ENCODE assay signal across 13 mouse cellular contexts in genomic region chr3:105412229-105412628, GRCm38 (mm10). TPM values are rescaled to one million over a fixed set of nuclear protein-coding genes. Genes with fewer than 3 reads are reported as not detected.
A peak's percentile ranks its signal among the peaks of the same experiment; 100 is the strongest.
DNase-seq lines count a peak whose midpoint lies in the region; ATAC-seq and TF ChIP-seq lines count a peak whose summit lies in the region.
"Had no signal": no experiment of that assay in that cellular context is flagged by ENCODE, and none has a peak within 500 bp of the region (broad histone marks: within the 10 kb centered on the region; RNA-seq: fewer than 3 reads in every experiment).

No protein-coding gene starts in this region.

- H3K4me3 ChIP-seq in forebrain, postnatal 0 days (ENCODE audit: low read depth, low read length), result no peak overlapping the region
- no peak overlapping the region for H3K4me3 ChIP-seq in forebrain, embryonic 11.5 days (ENCODE audit: low read depth, low read length)
- H3K4me3 ChIP-seq: limb, embryonic 15.5 days had no signal

- no peak overlapping the region for H3K9ac ChIP-seq in forebrain, postnatal 0 days
- H3K9ac ChIP-seq in forebrain, embryonic 11.5 days (ENCODE audit: low read length), result no peak overlapping the region
- H3K9ac ChIP-seq: limb, embryonic 15.5 days had no signal

- 61% methylated on average over 2 of the region's 2 CpGs for WGBS in forebrain, postnatal 0 days
- WGBS in forebrain, embryonic 11.5 days, result 85% methylated on average over 2 of the region's 2 CpGs

- no peaks in the 10 kb centered on the region for H3K9me3 ChIP-seq in forebrain, postnatal 0 days (ENCODE audit: low read length)
- H3K9me3 ChIP-seq in forebrain, embryonic 11.5 days (ENCODE audit: control insufficient read depth, low read length), result no peaks in the 10 kb centered on the region
- H3K9me3 ChIP-seq: G1E; limb, embryonic 15.5 days had no signal

- H3K36me3 ChIP-seq in forebrain, postnatal 0 days (ENCODE audit: insufficient read depth), result no peaks in the 10 kb centered on the region
- no peaks in the 10 kb centered on the region for H3K36me3 ChIP-seq in forebrain, embryonic 11.5 days (ENCODE audit: control insufficient read depth, insufficient read depth, low read length)
- H3K36me3 ChIP-seq: G1E; limb, embryonic 15.5 days had no signal

- H3K27ac ChIP-seq in forebrain, postnatal 0 days (ENCODE audit: low read depth, low read length), result no peak overlapping the region
- H3K27ac ChIP-seq in forebrain, embryonic 11.5 days (ENCODE audit: low read depth, low read length), result no peak overlapping the region
- H3K27ac ChIP-seq: limb, embryonic 15.5 days had no signal

- H3K4me1 ChIP-seq in forebrain, postnatal 0 days (ENCODE audit: insufficient read depth), result no peaks in the 10 kb centered on the region
- peaks cover 7% of the 10 kb centered on the region; the same call in 1 of the 2 replicates for H3K4me1 ChIP-seq in forebrain, embryonic 11.5 days (replicated peaks; ENCODE audit: control insufficient read depth, insufficient read depth, low read length)
- H3K4me1 ChIP-seq: limb, embryonic 15.5 days had no signal

- no peak overlapping the region for H3K4me2 ChIP-seq in forebrain, postnatal 0 days (ENCODE audit: low read depth)
- H3K4me2 ChIP-seq in forebrain, embryonic 11.5 days (ENCODE audit: low read depth, low read length, severe bottlenecking), result no peak overlapping the region
- H3K4me2 ChIP-seq: limb, embryonic 15.5 days had no signal

- peak; percentile 33 for DNase-seq in forebrain, postnatal 0 days
- DNase-seq in forebrain, embryonic 11.5 days (ENCODE audit: low spot score), result no peak
- peak; percentile 77 for DNase-seq in retina, postnatal 1 day
- no peak for DNase-seq in retina, embryonic 14.5 days (ENCODE audit: low spot score)
- peak; percentile 55 to 62 for DNase-seq in cerebellum, postnatal 36 days
- no peak for DNase-seq in Muller cell, postnatal 12 days (ENCODE audit: inconsistent ontology term)
- DNase-seq in B cell, adult 2 months, result no peak
- DNase-seq: kidney, adult 11 months; lung, adult 2 months; spleen, adult 18-20 months had no signal

- ATAC-seq in forebrain, postnatal 0 days, result no peak
- ATAC-seq in forebrain, embryonic 11.5 days (replicated peaks; ENCODE audit: low FRiP score), result no peak
- peak; percentile 36; the same call in 1 of the 2 replicates for ATAC-seq in cerebellum, adult (ENCODE audit: insufficient number of reproducible peaks, low FRiP score, low TSS enrichment)

- H3K27me3 ChIP-seq in forebrain, postnatal 0 days (ENCODE audit: insufficient read depth, low read length), result no peaks in the 10 kb centered on the region
- H3K27me3 ChIP-seq in forebrain, embryonic 11.5 days (ENCODE audit: control insufficient read depth, insufficient read depth, low read length), result no peaks in the 10 kb centered on the region
- H3K27me3 ChIP-seq: limb, embryonic 15.5 days had no signal

- no peak for TF ChIP-seq CTCF in forebrain, postnatal 0 days (IDR thresholded peaks at IDR 0.05; ENCODE audit: low read depth)

RNA-seq across cellular contexts. Expression of gene Kcnd3, which starts 39.9 kb away (rescaled TPM):
- 34.8 and 48.9 TPM in 2 replicates for total RNA-seq in forebrain, postnatal 0 days (2014; rRNA removed)
- polyA plus RNA-seq in forebrain, postnatal 0 days (2015; fragmentation: Nextera tagmentation; extraction: Ambion mirVana), result 4.4 and 7.5 TPM in 2 replicates
- polyA plus RNA-seq in forebrain, embryonic 11.5 days (2014; fragmentation: Nextera tagmentation; extraction: Ambion mirVana), result 1.3 and 2.1 TPM in 2 replicates
- polyA plus RNA-seq: G1E had no signal

Comparison
In these comparisons a context has a peak if more than half of its experiments do, and no peak if none do; other contexts are left out.
1. DNase-seq: peak in forebrain, postnatal 0 days (single experiment), retina, postnatal 1 day (single experiment) and cerebellum, postnatal 36 days (2 of 2); none in forebrain, embryonic 11.5 days (single experiment), retina, embryonic 14.5 days (single experiment), Muller cell, postnatal 12 days (single experiment) and B cell, adult 2 months (0 of 2).